In the genomic region with DNA sequence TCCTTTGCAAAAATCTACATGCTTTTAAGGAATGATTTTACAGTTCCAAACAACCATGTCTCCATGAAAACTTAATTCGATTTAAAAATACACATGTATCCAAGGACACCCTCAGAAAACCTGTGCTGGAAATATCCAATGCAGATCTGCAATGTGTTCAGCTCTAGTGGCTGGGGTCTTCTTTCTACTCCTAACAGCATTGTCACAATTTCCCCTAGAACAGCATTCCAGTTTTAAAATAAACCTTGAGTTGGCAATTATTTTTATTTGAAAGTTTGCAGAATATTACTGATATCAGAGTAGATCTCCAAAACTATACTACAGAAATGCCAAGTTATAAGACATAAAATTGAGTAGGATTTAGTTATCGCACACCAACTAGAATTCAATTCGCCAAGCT, we compare ENCODE assay signal across 10 mouse cellular contexts.
A peak's percentile ranks its signal among the peaks of the same experiment; 100 is the strongest.
DNase-seq lines count a peak whose midpoint lies in the region; ATAC-seq and TF ChIP-seq lines count a peak whose summit lies in the region.
"Had no signal": no experiment of that assay in that cellular context is flagged by ENCODE, and none has a peak within 500 bp of the region (broad histone marks: within the 10 kb centered on the region; RNA-seq: fewer than 3 reads in every experiment).

No protein-coding gene starts in this region.

- intact Hi-C loops in left cerebral cortex, postnatal 10 days (cut with DNase I), result loop anchor here (5.0 to 10.0 kb wide), 3 partner anchors 61 to 597 kb away; partner anchors contain the start of gene Adgrb3

- no peaks in the 10 kb centered on the region for H3K9me3 ChIP-seq in heart, embryonic 14.5 days (ENCODE audit: control insufficient read depth, low read length)
- H3K9me3 ChIP-seq in hindbrain, embryonic 12.5 days (replicated peaks), result no peaks in the 10 kb centered on the region
- no peaks in the 10 kb centered on the region for H3K9me3 ChIP-seq in midbrain, embryonic 16.5 days (replicated peaks; ENCODE audit: control insufficient read depth, low read length, poor library complexity, severe bottlenecking)
- H3K9me3 ChIP-seq: lung, embryonic 15.5 days had no signal

- H3K27me3 ChIP-seq in heart, embryonic 14.5 days (ENCODE audit: control insufficient read depth, insufficient read depth, low read length), result 0 out of 2 replicates have a peak, but pooled peaks cover 4% of the 10 kb centered on the region
- H3K27me3 ChIP-seq in hindbrain, embryonic 12.5 days, result no peaks in the 10 kb centered on the region
- no peaks in the 10 kb centered on the region for H3K27me3 ChIP-seq in midbrain, embryonic 16.5 days (ENCODE audit: control insufficient read depth, insufficient read depth, low read depth, low read length)
- H3K27me3 ChIP-seq: lung, embryonic 15.5 days had no signal

- ATAC-seq in heart, embryonic 14.5 days (ENCODE audit: insufficient number of reproducible peaks, insufficient read depth, low FRiP score, low read depth), result no peak
- ATAC-seq in hindbrain, embryonic 12.5 days (ENCODE audit: low FRiP score), result no peak
- ATAC-seq in midbrain, embryonic 16.5 days, result no peak
- ATAC-seq in megakaryocyte progenitor cell, adult 5-6 weeks (replicated peaks; ENCODE audit: poor library complexity), result no peak

- H3K4me3 ChIP-seq in heart, embryonic 14.5 days (ENCODE audit: control insufficient read depth in 1 of 2, insufficient read depth in 1 of 2, low read depth in 1 of 2, low read length in 2 of 2), result no peak overlapping the region
- peak overlapping the region; percentile 86 for H3K4me3 ChIP-seq in cortical plate, adult 2 months (ENCODE audit: insufficient read depth, low read length)
- peak overlapping the region; percentile 43 for H3K4me3 ChIP-seq in hindbrain, embryonic 12.5 days
- peak overlapping the region; percentile 57 for H3K4me3 ChIP-seq in midbrain, embryonic 16.5 days (ENCODE audit: low read depth, low read length)
- H3K4me3 ChIP-seq: lung, embryonic 15.5 days; myocyte had no signal

- H3K27ac ChIP-seq in heart, embryonic 14.5 days (replicated peaks in 1 of 2; ENCODE audit: control insufficient read depth in 1 of 2, insufficient read depth in 1 of 2, low read depth in 2 of 2, low read length in 2 of 2), result no peak overlapping the region
- H3K27ac ChIP-seq in cortical plate, adult 2 months (ENCODE audit: insufficient read depth, low read length), result peak overlapping the region; percentile 71
- peak overlapping the region; percentile 90 for H3K27ac ChIP-seq in hindbrain, embryonic 12.5 days
- H3K27ac ChIP-seq in midbrain, embryonic 16.5 days (ENCODE audit: low read length), result peak overlapping the region; percentile 98
- H3K27ac ChIP-seq: lung, embryonic 15.5 days had no signal

- TF ChIP-seq CTCF in cortical plate, adult 2 months (IDR thresholded peaks at IDR 0.05; ENCODE audit: extremely low read depth, insufficient read depth, low read length), result no peak

- H3K9ac ChIP-seq in heart, embryonic 14.5 days (ENCODE audit: low read length), result no peak overlapping the region
- H3K9ac ChIP-seq in hindbrain, embryonic 12.5 days, result peak overlapping the region; percentile 64
- peak overlapping the region; percentile 81 for H3K9ac ChIP-seq in midbrain, embryonic 16.5 days (ENCODE audit: low read depth, low read length)
- H3K9ac ChIP-seq: lung, embryonic 15.5 days had no signal

- DNase-seq in heart, postnatal 4 days, result no peak
- no peak for DNase-seq in thymus, postnatal 4 days
- DNase-seq in left cerebral cortex, postnatal 10 days (ENCODE audit: extremely low spot score in 1 of 2, low spot score in 2 of 2), result no peak

- H3K4me1 ChIP-seq in heart, embryonic 14.5 days (ENCODE audit: control insufficient read depth in 2 of 2, insufficient read depth in 2 of 2, low read length in 2 of 2), result 0 out of 4 replicates have a peak, but pooled peaks cover 0 to 3% of the 10 kb centered on the region in 2 experiments
- no peaks in the 10 kb centered on the region for H3K4me1 ChIP-seq in cortical plate, adult 2 months (ENCODE audit: control insufficient read depth, insufficient read depth, low read length)
- H3K4me1 ChIP-seq in hindbrain, embryonic 12.5 days, result peaks cover 6% of the 10 kb centered on the region; the same call in 1 of the 2 replicates
- H3K4me1 ChIP-seq in midbrain, embryonic 16.5 days (ENCODE audit: control insufficient read depth, insufficient read depth, low read length), result peaks cover 13% of the 10 kb centered on the region
- H3K4me1 ChIP-seq: lung, embryonic 15.5 days had no signal

- H3K4me2 ChIP-seq in heart, embryonic 14.5 days (ENCODE audit: low read length), result peak overlapping the region; percentile 45
- peak overlapping the region; percentile 54 for H3K4me2 ChIP-seq in hindbrain, embryonic 12.5 days (replicated peaks)
- H3K4me2 ChIP-seq in midbrain, embryonic 16.5 days (ENCODE audit: low read length), result peak overlapping the region; percentile 57

- 40% methylated on average over 3 of the region's 3 CpGs for WGBS in heart, embryonic 14.5 days
- 52% methylated on average over 3 of the region's 3 CpGs for WGBS in hindbrain, embryonic 12.5 days
- WGBS in midbrain, embryonic 16.5 days, result 34% methylated on average over 3 of the region's 3 CpGs

- H3K36me3 ChIP-seq in heart, embryonic 14.5 days (ENCODE audit: control insufficient read depth, insufficient read depth, low read length), result no peaks in the 10 kb centered on the region
- no peaks in the 10 kb centered on the region for H3K36me3 ChIP-seq in hindbrain, embryonic 12.5 days
- no peaks in the 10 kb centered on the region for H3K36me3 ChIP-seq in midbrain, embryonic 16.5 days (ENCODE audit: control insufficient read depth, insufficient read depth, low read length)
- H3K36me3 ChIP-seq: lung, embryonic 15.5 days had no signal

- no peak for TF ChIP-seq POLR2A in cortical plate, adult 2 months (IDR thresholded peaks at IDR 0.05; ENCODE audit: extremely low read depth, insufficient read depth, low read length)

Comparison
In these comparisons a context has a peak if more than half of its experiments do, and no peak if none do; other contexts are left out.
1. H3K27ac ChIP-seq: peak in cortical plate, adult 2 months (single experiment), hindbrain, embryonic 12.5 days (single experiment) and midbrain, embryonic 16.5 days (single experiment); none in heart, embryonic 14.5 days (0 of 2).
2. H3K4me3 ChIP-seq: peak in cortical plate, adult 2 months (single experiment), hindbrain, embryonic 12.5 days (single experiment) and midbrain, embryonic 16.5 days (single experiment); none in heart, embryonic 14.5 days (0 of 2).
3. Peak in every context shown above with its lines, with median percentiles within 50 percentile points of each other: H3K4me2 ChIP-seq.